Mouse (Mus musculus) embryonic facial prominence, embryonic 12.5 days (tissue): ENCODE measurements at regions not wholly inside any gene's neighbourhood (a gene's known extent, or its start where the extent isn't known, plus 50 kb on each side); places are given as distances from the start of the nearest gene placed in this dataset.
"Not testable (repeated sequence)": the region's sequence is repeated elsewhere in the genome, so short reads cannot be mapped to it uniquely, and the experiment has no call there.

Experiments used
- ATAC-seq: fragments of 200-750 bp; cut with Nextera tagmentation; 2 replicates; pipeline ENCODE4 v1.8.0; 2017; ENCODE audit not compliant: insufficient number of reproducible peaks, insufficient read depth, low FRiP score, low TSS enrichment
- H3K27ac ChIP-seq: fragments of 300-500 bp; sonication (generic); 2 replicates; pipeline ENCODE4 v1.5.1; 2016; ENCODE audit warnings: mild to moderate bottlenecking
- H3K27me3 ChIP-seq: fragments of 300-500 bp; sonication (generic); 2 replicates; pipeline ENCODE4 v1.6.1; 2016; ENCODE audit warnings: mild to moderate bottlenecking, moderate library complexity
- H3K36me3 ChIP-seq: fragments of 300-500 bp; sonication (generic); 2 replicates; pipeline ENCODE4 v1.6.1; 2016; ENCODE audit warnings: mild to moderate bottlenecking
- H3K4me1 ChIP-seq: fragments of 300-500 bp; sonication (generic); 2 replicates; pipeline ENCODE4 v1.6.1; 2016
- H3K4me2 ChIP-seq: fragments of 300-500 bp; sonication (generic); replicated peaks from 2 replicates; pipeline ENCODE4 v1.6.1; 2016; ENCODE audit warnings: mild to moderate bottlenecking, moderate library complexity
- H3K4me3 ChIP-seq: fragments of 300-500 bp; sonication (generic); 2 replicates; pipeline ENCODE4 v1.5.1; 2016; ENCODE audit warnings: mild to moderate bottlenecking
- H3K9ac ChIP-seq: fragments of 300-500 bp; sonication (generic); 2 replicates; pipeline ENCODE4 v1.6.1; 2016; ENCODE audit warnings: mild to moderate bottlenecking, moderate library complexity
- H3K9me3 ChIP-seq: fragments of 300-500 bp; sonication (generic); 2 replicates; pipeline ENCODE4 v1.6.1; 2016; ENCODE audit warnings: mild to moderate bottlenecking, moderate library complexity
- WGBS: fragments of 180-500 bp; shearing (Covaris S2); methylation state at CpG from one replicate; pipeline ENCODE4 v1.1.7; 2016; 5-methylcytosine and 5-hydroxymethylcytosine counted together

DNA sequence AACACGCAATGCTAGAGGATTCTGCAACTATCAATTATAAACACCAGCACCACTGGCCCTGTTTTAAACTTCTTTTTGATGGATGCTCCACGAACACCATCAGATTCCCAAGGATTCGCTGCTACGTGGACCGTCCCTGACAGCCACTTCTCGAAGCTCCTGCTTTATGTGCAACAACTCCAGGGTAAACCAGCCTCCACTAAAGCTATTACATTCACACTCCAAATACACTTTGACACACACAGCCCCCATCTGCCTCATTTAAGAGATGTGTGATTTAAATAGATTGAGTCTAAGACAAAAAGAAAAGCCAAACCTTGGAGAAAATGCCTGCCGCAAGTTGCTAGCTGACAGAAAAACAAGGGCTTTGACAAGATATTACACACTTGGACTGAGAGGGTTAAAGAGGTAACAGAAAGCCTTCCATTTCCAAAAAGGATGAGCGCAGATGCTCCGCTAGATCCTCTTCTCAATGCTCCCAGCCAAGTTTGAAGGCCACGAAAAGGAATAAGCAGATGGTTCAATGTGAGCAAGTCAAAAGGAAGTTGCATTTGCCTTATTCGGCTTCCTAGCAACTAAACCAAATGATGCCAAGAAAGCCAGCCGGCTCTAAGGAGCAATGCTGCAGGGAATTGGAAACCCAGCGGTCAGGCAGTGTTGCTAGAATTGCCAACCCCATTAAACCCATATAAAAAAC, 54.0 kb upstream of the Cnep1r1 start:
- 83% methylated on average over 13 of the region's 13 CpGs for WGBS

DNA sequence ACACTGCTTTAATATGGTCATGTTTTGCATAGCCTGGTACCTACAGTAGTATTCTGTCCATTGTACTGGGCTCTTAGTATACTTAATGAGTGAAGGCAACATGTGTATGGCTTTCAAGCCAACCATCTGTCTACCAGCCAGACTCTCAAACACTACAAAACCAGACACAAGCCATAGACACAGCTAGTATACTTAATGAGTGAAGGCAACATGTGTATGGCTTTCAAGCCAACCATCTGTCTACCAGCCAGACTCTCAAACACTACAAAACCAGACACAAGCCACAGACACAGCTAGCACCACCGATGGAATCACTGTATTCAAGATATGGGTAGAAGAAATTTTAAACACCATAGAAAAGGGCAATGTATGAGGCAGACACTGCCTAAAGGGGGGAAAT, 59.5 kb upstream of the Cnep1r1 start:
- H3K27ac ChIP-seq, H3K27me3 ChIP-seq, H3K4me3 ChIP-seq, H3K4me1 ChIP-seq, H3K4me2 ChIP-seq, H3K9me3 ChIP-seq, H3K36me3 ChIP-seq, H3K9ac ChIP-seq, ATAC-seq: not testable (repeated sequence)
- WGBS, result 89% methylated on average over 1 of the region's 1 CpGs

More for the DNA sequence above, 54.0 kb upstream of the Cnep1r1 start:
- Histone ChIP-seq H3K4me2 (no peak overlapping the region), H3K9ac (no peak overlapping the region), H3K4me3 (no peak overlapping the region), H3K27ac (no peak overlapping the region), H3K36me3 (no peaks in the 10 kb centered on the region), H3K27me3 (no peaks in the 10 kb centered on the region), H3K9me3 (no peaks in the 10 kb centered on the region), H3K4me1 (no peaks in the 10 kb centered on the region)
- ATAC-seq, result no peak

DNA sequence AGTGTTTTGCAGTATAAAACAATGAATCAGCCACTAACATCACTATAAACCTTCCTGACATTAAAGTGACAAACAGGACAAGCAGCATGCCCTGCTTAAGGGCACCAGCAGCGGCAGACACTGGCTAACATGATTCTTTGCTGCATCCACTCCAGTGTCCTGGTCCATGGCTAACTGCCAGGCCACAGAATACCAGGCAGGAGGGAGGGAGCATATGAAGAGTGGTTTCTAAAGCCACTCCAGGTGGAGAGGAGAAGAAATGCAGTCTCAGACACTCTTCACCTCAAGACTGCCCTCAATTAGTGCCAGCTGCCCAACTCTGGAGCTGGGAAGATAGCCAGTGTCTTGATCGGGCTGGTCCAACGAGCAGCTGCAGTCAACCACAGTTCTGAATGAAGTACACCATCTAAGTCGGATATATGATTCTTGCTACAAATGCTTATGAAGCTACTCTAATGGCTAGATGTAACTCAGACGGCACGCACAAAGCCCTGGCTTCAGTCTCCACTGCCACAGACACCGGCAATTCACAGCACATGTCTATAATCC, 60.8 kb upstream of the Cnep1r1 start:
- Histone ChIP-seq H3K4me2 (no peak overlapping the region), H3K27ac (no peak overlapping the region), H3K4me3 (no peak overlapping the region), H3K4me1 (no peaks in the 10 kb centered on the region), H3K36me3 (no peaks in the 10 kb centered on the region), H3K9ac (no peak overlapping the region), H3K27me3 (no peaks in the 10 kb centered on the region), H3K9me3 (no peaks in the 10 kb centered on the region)
- WGBS, result 90% methylated on average over 7 of the region's 7 CpGs
- no peak for ATAC-seq

DNA sequence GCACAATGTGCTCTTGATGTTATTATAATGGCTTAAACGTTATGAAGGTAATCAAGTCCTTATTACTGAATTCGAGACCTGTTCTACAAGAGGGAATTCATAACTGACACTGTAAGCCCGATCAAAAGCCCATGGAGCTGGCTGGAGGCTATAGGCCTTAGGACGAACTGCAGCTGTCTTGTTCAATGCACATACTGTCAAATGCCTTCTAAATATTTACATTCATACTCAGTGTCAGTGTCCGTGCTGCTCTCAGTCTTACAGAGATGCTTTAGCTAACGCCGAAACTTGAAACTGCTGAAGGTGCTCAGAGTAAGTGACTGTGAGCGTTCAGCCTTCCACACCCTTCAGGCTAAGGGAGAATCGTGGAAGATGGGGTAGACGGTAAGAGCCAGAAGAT, 67.9 kb upstream of the Cnep1r1 start:
- no peaks in the 10 kb centered on the region for H3K9me3 ChIP-seq
- H3K9ac ChIP-seq, result no peak overlapping the region
- H3K36me3 ChIP-seq, result no peaks in the 10 kb centered on the region
- ATAC-seq, result no peak
- H3K4me2 ChIP-seq, result no peak overlapping the region
- WGBS, result 69% methylated on average over 10 of the region's 10 CpGs
- no peak overlapping the region for H3K27ac ChIP-seq
- H3K27me3 ChIP-seq, result no peaks in the 10 kb centered on the region
- H3K4me3 ChIP-seq, result no peak overlapping the region
- H3K4me1 ChIP-seq, result no peaks in the 10 kb centered on the region

DNA sequence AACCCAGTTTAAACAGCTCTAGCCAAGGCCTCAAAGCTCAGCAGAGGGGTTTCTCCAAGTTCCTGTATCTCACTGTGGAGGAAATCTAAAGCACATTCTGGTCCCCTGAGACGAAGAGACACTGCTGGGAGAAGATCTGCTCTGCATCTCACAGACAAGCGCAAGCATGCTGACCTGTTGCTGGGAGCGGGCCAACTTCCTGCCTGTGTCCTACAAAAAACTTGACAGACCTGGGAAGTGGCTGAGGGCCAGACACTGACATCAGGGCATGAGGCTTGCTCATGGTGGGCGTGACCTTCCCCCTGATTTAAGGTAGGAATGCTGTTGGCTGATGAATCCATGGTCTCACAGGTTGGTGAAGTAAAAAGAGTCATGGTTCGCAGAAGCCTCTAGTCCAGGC, 69.5 kb upstream of the Cnep1r1 start:
- no peaks in the 10 kb centered on the region for H3K27me3 ChIP-seq
- H3K9me3 ChIP-seq, result no peaks in the 10 kb centered on the region
- no peaks in the 10 kb centered on the region for H3K4me1 ChIP-seq
- 71% methylated on average over 5 of the region's 5 CpGs for WGBS
- no peak overlapping the region for H3K27ac ChIP-seq
- no peak overlapping the region for H3K4me3 ChIP-seq
- no peak overlapping the region for H3K9ac ChIP-seq
- no peak overlapping the region for H3K4me2 ChIP-seq
- ATAC-seq, result no peak
- no peaks in the 10 kb centered on the region for H3K36me3 ChIP-seq

DNA sequence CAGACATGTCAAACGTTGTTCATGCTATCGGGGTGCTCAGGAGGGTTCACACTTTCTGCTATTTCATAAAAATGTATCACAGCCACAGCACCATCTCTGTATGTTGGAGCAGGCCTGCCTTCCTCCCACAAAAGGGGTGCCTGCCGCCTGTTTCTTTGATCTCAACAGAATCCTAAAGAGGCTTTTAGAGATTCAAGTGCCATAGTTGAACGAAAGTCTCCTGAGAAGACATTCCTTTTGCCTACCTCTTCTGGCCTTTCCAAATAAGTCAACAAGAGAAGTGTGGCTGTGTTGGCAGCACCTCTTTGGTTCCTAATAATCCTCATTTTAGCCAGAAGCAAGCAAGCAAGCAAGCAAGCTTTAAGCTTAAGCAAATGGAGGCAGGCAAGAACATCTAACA, 72.6 kb upstream of the Cnep1r1 start:
- Histone ChIP-seq H3K4me2 (no peak overlapping the region), H3K27me3 (no peaks in the 10 kb centered on the region), H3K9ac (no peak overlapping the region), H3K4me3 (no peak overlapping the region), H3K9me3 (no peaks in the 10 kb centered on the region), H3K36me3 (no peaks in the 10 kb centered on the region), H3K4me1 (no peaks in the 10 kb centered on the region), H3K27ac (no peak overlapping the region)
- no peak for ATAC-seq
- WGBS, result 86% methylated on average over 4 of the region's 4 CpGs

DNA sequence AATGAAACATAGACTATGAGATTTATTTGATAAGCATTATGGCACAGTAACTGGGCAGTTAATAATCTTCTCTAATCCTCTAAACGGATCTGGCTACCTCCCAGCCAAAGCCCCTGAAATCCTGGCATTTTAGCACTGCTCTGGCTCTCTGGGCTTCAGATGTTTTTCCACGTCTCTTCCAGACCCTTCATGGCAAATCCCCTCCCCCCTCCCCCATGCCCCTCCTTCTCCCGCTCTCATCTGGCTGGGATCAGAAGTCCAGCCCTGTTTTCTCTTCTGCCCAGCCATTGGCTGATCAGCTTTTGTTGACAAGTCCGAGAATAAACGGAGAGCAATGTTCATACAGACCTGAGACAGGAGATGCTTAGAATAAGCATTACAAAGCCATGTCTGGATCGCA, 79.3 kb upstream of the Cnep1r1 start:
- no peak overlapping the region for H3K9ac ChIP-seq
- WGBS, result 25% methylated on average over 6 of the region's 6 CpGs
- H3K27me3 ChIP-seq, result no peaks in the 10 kb centered on the region
- H3K4me1 ChIP-seq, result no peaks in the 10 kb centered on the region
- no peak overlapping the region for H3K27ac ChIP-seq
- H3K4me3 ChIP-seq, result no peak overlapping the region
- H3K4me2 ChIP-seq, result no peak overlapping the region
- H3K36me3 ChIP-seq, result no peaks in the 10 kb centered on the region
- H3K9me3 ChIP-seq, result no peaks in the 10 kb centered on the region
- ATAC-seq, result no peak

DNA sequence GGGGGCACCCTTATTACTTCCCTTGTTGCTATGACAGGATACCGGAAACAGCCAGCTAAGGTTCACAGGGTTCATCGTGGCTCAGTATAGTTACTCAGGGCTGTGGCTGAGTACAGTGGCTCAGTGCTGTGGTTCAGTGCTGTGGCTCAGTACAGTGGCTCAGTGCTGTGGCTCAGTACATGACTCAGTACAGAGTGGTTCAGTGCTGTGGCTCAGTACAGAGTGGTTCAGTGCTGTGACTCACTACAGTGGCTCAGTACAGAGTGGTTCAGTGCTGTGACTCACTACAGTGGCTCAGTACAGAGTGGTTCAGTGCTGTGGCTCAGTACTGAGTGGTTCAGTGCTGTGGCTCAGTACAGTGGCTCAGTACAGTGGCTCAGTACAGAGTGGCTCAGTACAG, 78.6 kb upstream of the Zfp423 start:
- 63% methylated on average over 2 of the region's 2 CpGs for WGBS
- Histone ChIP-seq H3K27me3 (no peaks in the 10 kb centered on the region), H3K4me3 (no peak overlapping the region), H3K9ac (no peak overlapping the region), H3K9me3 (no peaks in the 10 kb centered on the region), H3K4me1 (no peaks in the 10 kb centered on the region), H3K36me3 (no peaks in the 10 kb centered on the region), H3K4me2 (no peak overlapping the region), H3K27ac (no peak overlapping the region)
- 0 out of 2 replicates have a peak, but pooled peaks have one; percentile 73 for ATAC-seq

DNA sequence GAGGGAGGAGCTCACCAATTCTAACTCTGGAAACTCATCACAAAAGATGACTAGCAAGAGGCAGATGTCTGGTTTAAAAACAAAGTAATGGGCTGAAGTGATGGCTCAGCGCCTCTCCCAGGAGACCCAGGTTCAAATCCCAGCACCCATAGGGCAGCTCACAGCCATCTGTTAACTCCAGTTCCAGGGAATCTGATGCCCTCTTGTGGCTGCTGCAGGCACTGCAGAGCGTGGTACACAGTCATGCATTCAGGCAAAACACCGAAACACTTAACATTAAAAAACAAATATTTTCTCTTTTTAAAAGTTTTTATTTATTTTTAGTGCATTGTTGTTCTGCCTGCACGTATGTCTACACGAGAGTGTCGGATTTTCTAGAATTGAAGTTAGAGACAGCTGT, 73.7 kb upstream of the Zfp423 start:
- 80% methylated on average over 6 of the region's 6 CpGs for WGBS
- H3K9me3 ChIP-seq, result no peaks in the 10 kb centered on the region
- no peak for ATAC-seq
- H3K9ac ChIP-seq, result no peak overlapping the region
- no peak overlapping the region for H3K27ac ChIP-seq
- H3K36me3 ChIP-seq, result no peaks in the 10 kb centered on the region
- H3K4me2 ChIP-seq, result no peak overlapping the region
- no peaks in the 10 kb centered on the region for H3K4me1 ChIP-seq
- H3K27me3 ChIP-seq, result no peaks in the 10 kb centered on the region
- no peak overlapping the region for H3K4me3 ChIP-seq

DNA sequence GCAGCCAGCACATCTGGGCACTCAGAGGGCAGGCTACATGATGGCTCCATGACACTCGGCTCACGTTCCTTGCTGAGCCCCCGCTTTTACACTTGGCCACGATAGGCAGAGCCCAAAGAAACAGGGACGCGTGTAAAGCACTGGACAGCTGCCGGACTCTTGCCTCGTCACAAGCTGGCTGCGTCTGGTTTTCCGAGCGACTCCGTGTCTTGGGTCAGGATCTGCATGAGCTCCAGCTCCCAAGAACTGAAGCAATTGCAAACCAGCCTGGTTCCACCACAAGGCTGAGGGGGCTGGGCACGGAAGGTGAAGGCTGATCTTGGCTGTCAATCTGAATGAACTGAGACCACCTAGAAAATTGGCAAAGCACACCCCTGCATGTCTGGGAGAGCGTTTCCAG, 65.1 kb upstream of the Zfp423 start:
- Histone ChIP-seq H3K4me1 (peaks cover 11% of the 10 kb centered on the region; the same call in 1 of the 2 replicates), H3K4me2 (no peak overlapping the region), H3K27me3 (no peaks in the 10 kb centered on the region), H3K4me3 (no peak overlapping the region), H3K9ac (no peak overlapping the region), H3K9me3 (no peaks in the 10 kb centered on the region), H3K36me3 (no peaks in the 10 kb centered on the region), H3K27ac (no peak overlapping the region)
- ATAC-seq, result no peak
- 84% methylated on average over 14 of the region's 14 CpGs for WGBS

DNA sequence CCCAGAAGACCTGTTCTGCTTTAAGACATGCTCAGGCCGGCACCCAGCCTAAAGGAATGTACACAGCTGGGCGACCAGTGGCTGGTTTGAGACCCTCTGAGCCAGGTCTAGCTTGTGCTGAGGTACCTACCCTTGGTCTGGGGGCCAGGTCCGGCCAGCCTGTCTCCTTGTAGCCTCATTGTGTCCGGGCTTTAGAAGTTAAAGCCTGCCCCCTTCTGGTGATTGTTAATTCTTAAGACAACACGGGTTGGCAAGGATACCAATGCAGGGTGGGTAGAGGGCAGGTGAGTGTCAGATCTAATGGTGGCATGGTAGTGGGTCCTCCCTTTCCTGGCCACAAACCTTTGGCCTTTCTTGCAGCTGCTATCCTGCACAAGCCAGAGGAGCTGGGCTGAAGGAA, 64.0 kb upstream of the Zfp423 start:
- H3K9ac ChIP-seq, result no peak overlapping the region
- peak; percentile 24; the same call in 1 of the 2 replicates for ATAC-seq
- 12% methylated on average over 5 of the region's 5 CpGs for WGBS
- no peak overlapping the region for H3K27ac ChIP-seq
- no peak overlapping the region for H3K4me3 ChIP-seq
- H3K4me1 ChIP-seq, result peaks cover 11% of the 10 kb centered on the region; the same call in 1 of the 2 replicates
- no peaks in the 10 kb centered on the region for H3K36me3 ChIP-seq
- H3K9me3 ChIP-seq, result peaks cover 4% of the 10 kb centered on the region; the same call in 1 of the 2 replicates
- no peaks in the 10 kb centered on the region for H3K27me3 ChIP-seq
- H3K4me2 ChIP-seq, result no peak overlapping the region

DNA sequence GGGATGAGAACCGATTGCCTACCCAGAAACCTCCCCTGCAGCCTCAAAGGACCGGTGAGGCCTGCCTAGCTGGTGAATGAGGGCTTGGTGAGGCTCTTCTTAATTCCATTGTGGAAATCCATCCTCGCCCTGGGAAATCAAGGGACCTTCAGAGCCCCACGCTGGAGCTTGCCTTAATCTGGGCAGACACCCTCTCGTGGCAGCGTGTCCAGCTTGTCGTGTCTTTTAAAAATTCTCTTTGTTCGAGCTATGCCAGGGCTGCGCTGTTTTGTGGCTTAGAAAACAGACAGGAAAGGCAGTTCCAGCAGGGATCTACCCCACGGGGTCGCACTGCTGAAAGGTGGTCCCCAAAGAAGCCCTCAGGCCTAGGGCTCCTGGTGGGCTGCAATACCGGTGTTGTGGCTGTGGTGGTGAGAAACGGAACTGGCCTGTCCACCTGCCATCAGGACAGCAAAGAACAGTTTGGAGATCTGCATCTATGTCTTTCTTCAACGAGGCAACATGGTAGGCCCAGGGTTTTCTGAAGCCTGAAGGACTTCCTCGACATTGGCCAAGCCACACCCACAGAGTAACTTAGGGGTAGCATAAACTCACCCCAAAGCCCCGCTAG, 63.5 kb upstream of the Zfp423 start:
- H3K27ac ChIP-seq, result no peak overlapping the region
- peaks cover 9% of the 10 kb centered on the region; the same call in 1 of the 2 replicates for H3K9me3 ChIP-seq
- no peak overlapping the region for H3K9ac ChIP-seq
- ATAC-seq, result peak; percentile 23; the same call in 1 of the 2 replicates
- no peaks in the 10 kb centered on the region for H3K27me3 ChIP-seq
- WGBS, result 61% methylated on average over 16 of the region's 16 CpGs
- no peak overlapping the region for H3K4me2 ChIP-seq
- no peaks in the 10 kb centered on the region for H3K36me3 ChIP-seq
- no peak overlapping the region for H3K4me3 ChIP-seq
- peaks cover 11% of the 10 kb centered on the region; the same call in 1 of the 2 replicates for H3K4me1 ChIP-seq
